Mouse (Mus musculus): ENCODE measurements around the gene Arhgdib. TPM values are rescaled to one million over a fixed set of nuclear protein-coding genes. Genes with fewer than 3 reads are reported as not detected.

Arhgdib gene
- polyA plus RNA-seq, 1 experiment from 2014 or later = 29.0 TPM

DNA sequence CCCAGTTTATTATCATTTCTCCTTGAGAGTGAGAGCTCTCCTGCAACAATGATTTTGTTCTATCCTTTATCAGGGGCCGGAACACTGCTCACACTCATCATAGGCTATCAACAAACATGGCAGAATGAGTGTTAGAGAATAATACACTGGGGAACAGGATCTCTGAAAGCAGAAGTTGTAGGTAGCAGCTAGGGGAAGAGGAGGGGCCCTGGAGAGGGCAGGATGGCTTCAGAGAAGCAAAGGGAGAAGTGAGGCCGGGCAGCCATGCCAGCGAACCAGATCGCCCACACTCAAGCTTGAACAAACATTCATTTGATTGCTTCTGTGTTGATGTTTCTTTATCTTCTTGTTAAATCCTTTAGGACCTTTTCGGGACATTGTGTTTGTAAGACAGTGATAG lies 4.5 kb upstream of the Arhgdib start:
- Histone ChIP-seq H3K27ac (no peak overlapping the region), H3K4me3 (no peak overlapping the region), H3K36me3 (no peaks in the 10 kb centered on the region), H3K4me2 (replicated peaks) (no peak overlapping the region), H3K4me1 (peaks cover 8% of the 10 kb centered on the region; the same call in 1 of the 2 replicates), H3K9me3 (replicated peaks) (no peaks in the 10 kb centered on the region), H3K27me3 (no peaks in the 10 kb centered on the region), H3K9ac (no peak overlapping the region)
- WGBS = 95% methylated on average over 5 of the region's 5 CpGs
- ATAC-seq (ENCODE audit: low FRiP score) = no peak

DNA sequence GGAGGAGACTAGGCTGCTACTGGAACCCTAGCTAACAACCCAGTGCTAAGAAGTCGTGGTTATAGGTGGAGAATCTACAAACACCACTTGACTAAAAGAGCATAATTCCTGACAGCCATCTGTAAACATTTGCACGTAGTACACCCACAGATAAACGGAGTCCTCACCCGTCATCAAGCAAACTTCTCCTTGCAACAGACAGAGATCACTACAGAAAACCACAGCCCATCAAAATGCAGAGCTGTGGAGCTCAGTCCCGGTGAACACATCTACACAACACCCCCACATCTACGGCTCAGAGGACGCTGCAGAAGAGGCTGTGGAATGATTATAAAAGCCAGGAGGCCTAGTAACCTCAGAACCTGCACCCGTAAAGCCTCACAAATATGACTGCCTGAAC lies 2.8 kb upstream of the Arhgdib start:
- H3K27me3 ChIP-seq = no peaks in the 10 kb centered on the region
- H3K4me1 ChIP-seq = peaks cover 8% of the 10 kb centered on the region; the same call in 1 of the 2 replicates
- H3K27ac ChIP-seq = no peak overlapping the region
- no peaks in the 10 kb centered on the region for H3K36me3 ChIP-seq
- no peak for ATAC-seq (ENCODE audit: low FRiP score)
- no peak overlapping the region for H3K9ac ChIP-seq
- no peaks in the 10 kb centered on the region for H3K9me3 ChIP-seq (replicated peaks)
- WGBS = 92% methylated on average over 8 of the region's 8 CpGs
- no peak overlapping the region for H3K4me2 ChIP-seq (replicated peaks)
- H3K4me3 ChIP-seq = no peak overlapping the region

DNA sequence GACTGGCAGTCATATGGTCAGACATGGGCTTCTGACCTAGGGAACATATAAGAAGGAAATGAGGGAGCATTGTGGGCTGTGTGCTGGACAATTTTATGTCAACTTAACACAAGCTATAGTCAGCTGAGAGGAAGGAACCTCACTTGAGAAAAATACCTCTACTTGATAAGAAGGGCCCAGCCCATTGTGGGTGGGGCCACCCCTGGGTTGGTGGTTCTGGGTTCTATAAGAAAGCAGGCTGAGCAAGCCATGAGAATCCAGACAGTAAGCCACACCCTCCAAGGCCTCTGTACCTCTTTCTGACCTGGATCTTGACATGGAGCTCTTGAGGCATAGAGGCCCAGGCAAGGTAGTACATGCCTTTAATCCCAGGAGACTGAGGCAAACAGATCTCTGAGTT lies 1.7 kb upstream of the Arhgdib start:
- Histone ChIP-seq H3K9me3 (replicated peaks) (no peaks in the 10 kb centered on the region), H3K4me2 (replicated peaks) (no peak overlapping the region), H3K36me3 (no peaks in the 10 kb centered on the region), H3K4me1 (peaks cover 8% of the 10 kb centered on the region; the same call in 1 of the 2 replicates), H3K27ac (no peak overlapping the region), H3K27me3 (no peaks in the 10 kb centered on the region), H3K9ac (no peak overlapping the region), H3K4me3 (no peak overlapping the region)
- no peak for ATAC-seq (ENCODE audit: low FRiP score)

DNA sequence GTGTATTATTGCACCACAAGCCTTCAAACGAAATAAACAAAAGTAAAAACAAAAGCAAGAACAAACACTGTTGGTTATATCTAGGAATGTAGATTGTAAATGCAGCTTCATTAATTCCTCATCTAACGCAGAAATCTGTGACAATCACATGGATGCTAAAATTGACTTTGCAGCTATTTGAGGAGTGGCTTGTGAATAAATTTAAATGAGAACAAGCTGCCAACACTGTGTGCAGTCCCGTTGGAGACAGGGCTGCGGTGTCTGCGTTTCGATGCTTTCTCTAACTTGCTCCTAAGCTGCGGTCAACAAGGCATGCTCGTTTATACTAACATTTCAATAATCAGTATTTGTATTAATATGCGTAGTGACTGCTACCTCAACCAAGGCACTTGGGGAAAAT lies 581 bp upstream of the Arhgdib start:
- H3K4me2 ChIP-seq (replicated peaks) = no peak overlapping the region
- 82% methylated on average over 9 of the region's 9 CpGs for WGBS
- no peak overlapping the region for H3K27ac ChIP-seq
- H3K9me3 ChIP-seq (replicated peaks) = no peaks in the 10 kb centered on the region
- peaks cover 8% of the 10 kb centered on the region; the same call in 1 of the 2 replicates for H3K4me1 ChIP-seq
- no peak overlapping the region for H3K9ac ChIP-seq
- ATAC-seq (ENCODE audit: low FRiP score) = no peak
- no peaks in the 10 kb centered on the region for H3K36me3 ChIP-seq
- no peaks in the 10 kb centered on the region for H3K27me3 ChIP-seq
- H3K4me3 ChIP-seq = no peak overlapping the region

DNA sequence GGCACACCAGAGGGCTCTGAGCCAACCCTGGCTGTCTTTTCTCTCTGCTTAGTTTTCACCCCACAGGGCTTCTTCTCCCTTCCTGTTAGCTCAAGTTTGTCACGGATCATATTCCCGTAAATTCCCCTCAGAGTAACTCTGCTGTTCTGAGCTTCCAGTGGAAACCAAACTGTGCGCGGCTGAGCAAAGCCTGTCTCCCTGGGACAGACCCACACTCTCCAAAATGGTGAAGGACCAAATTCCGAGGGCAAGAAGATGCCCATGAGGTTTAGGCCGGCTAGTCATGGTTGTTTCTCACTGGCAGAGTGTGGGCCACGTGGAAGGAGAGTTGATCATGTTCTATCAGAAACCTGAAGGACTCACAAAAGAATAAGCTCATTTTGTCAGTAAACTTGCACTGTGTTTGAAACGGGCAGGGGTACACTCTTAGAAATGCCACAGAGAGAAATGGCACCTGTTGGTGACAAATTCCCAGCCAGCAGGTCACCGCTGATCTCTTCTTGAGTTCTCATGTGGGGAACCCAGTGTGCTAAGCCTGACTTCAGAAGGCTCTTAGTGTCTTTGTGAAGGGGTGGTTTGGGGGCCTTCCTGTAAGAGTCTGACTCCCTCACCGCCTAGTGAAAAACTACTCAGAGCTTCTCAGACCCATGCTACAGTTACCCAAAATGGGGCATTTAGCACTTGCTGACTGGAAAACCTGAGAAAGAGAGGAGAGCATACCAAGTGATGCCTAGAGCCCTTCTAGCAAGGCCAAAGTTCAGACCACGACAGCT lies 1.3 kb downstream of the Arhgdib start:
- Histone ChIP-seq H3K4me3 (no peak overlapping the region), H3K9me3 (replicated peaks) (no peaks in the 10 kb centered on the region), H3K9ac (no peak overlapping the region), H3K36me3 (no peaks in the 10 kb centered on the region), H3K4me2 (replicated peaks) (no peak overlapping the region), H3K4me1 (0 out of 2 replicates have a peak, but pooled peaks cover 2% of the 10 kb centered on the region), H3K27me3 (no peaks in the 10 kb centered on the region), H3K27ac (0 out of 2 replicates have a peak overlapping the region, but pooled peaks have one; percentile 48)
- ATAC-seq (ENCODE audit: low FRiP score) = no peak
- 81% methylated on average over 11 of the region's 11 CpGs for WGBS

DNA sequence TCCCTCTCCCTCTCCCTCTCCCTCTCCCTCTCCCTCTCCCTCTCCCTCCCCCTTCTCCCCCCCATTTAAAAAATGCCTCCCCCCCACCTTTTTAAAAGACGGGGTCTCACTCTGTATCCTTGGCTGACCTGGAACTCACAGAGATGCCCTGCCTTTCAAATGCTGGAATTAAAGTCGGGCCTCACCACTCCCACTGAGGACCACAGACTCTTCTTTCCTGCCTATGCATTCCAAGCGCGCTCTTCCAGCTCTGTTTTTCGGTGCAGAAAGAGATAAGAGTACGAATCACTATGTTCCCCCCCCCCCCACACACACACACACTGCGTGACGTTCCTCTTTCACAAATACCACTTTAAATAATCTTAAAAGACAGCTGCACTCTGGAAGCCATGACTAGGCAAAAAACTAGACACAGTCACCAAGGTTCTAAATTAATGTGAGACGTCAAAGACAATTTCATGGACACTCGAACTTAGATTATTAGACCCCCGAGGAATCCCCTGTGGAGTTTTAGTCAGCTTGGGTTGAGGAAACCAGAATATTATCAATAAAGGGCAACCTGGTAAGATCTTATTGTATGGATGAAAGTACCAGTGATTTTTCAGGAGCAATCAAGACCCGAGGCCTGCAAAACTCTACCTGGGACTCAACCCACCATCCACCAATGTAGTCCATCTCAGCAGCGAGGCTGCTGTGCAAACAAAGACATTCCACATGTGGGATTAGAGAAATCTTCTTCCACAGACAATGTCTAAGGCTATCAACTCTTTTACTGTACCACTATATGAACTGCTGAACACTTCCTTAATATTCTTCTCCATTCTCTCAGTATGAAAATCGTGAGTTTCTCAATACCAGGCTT lies 2.1 kb downstream of the Arhgdib start:
- Histone ChIP-seq H3K27me3 (no peaks in the 10 kb centered on the region), H3K4me3 (no peak overlapping the region), H3K27ac (no peak overlapping the region), H3K9me3 (replicated peaks) (no peaks in the 10 kb centered on the region), H3K36me3 (no peaks in the 10 kb centered on the region), H3K9ac (no peak overlapping the region), H3K4me1 (0 out of 2 replicates have a peak, but pooled peaks cover 2% of the 10 kb centered on the region), H3K4me2 (replicated peaks) (no peak overlapping the region)
- WGBS = 77% methylated on average over 14 of the region's 14 CpGs
- no peak for ATAC-seq (ENCODE audit: low FRiP score)

DNA sequence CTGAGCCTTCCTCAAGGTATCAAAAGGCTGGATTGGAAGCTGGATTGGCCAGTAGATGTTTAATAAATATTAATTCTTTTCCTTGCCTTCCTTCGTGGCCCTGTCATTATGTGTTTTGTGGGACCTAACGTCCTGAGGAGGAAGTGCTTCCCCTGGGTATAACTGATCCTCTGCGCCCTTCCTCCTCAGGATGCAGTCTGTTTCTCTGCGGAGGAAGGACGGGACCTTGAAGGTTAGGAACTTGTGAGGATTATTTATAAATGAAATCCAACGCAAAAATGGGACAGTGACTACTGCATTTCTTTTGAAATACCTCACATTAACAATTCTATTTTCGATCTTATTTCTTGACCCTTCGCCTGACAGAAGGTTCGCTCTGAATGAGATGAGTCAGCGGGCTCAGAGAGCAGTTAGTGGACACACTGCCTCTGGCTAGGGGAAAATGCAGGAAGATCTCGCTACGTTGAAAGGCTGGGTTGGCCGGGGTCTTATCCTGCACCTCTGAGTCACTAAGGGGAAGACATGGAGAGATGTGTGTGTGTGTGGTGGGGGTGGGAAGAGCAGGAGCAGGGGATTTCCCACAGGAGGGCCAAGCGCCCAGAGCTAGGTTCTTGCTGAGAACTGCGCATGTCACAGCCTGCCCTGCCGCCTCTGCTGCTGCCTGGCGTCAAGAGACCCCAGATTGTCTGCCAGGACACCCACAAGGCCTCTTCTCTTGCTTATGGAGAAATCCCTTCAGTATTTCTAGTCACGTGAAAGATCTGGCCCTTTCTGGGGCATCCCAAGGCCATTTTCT lies 3.2 kb downstream of the Arhgdib start:
- no peak overlapping the region for H3K27ac ChIP-seq
- no peak overlapping the region for H3K9ac ChIP-seq
- no peak for ATAC-seq (ENCODE audit: low FRiP score)
- H3K4me1 ChIP-seq = 0 out of 2 replicates have a peak, but pooled peaks cover 2% of the 10 kb centered on the region
- H3K4me2 ChIP-seq (replicated peaks) = no peak overlapping the region
- H3K27me3 ChIP-seq = no peaks in the 10 kb centered on the region
- no peak overlapping the region for H3K4me3 ChIP-seq
- H3K9me3 ChIP-seq (replicated peaks) = no peaks in the 10 kb centered on the region
- no peaks in the 10 kb centered on the region for H3K36me3 ChIP-seq
- 79% methylated on average over 18 of the region's 18 CpGs for WGBS

DNA sequence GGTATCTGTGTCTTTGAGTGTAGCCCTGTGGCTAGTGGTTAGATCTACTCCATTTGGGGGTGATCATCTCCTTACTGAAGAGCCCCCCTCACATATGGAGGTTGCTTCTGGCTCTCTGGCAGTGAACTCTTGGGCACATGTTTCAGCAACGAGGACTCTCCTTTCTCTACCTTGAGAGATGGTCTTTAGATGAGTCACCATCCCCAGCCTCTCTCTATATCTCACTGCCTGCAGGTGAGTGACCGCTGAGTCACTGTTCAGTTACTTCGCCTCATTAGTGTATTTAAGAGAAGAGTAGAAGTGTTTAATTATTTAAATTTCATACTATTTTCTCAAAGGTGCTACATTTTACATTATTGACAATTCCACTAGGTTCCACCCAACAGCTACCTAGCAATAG lies 4.6 kb downstream of the Arhgdib start:
- no peak for ATAC-seq (ENCODE audit: low FRiP score)
- Histone ChIP-seq H3K4me3 (no peak overlapping the region), H3K9ac (no peak overlapping the region), H3K4me2 (replicated peaks) (no peak overlapping the region), H3K4me1 (0 out of 2 replicates have a peak, but pooled peaks cover 2% of the 10 kb centered on the region), H3K36me3 (no peaks in the 10 kb centered on the region), H3K27ac (no peak overlapping the region), H3K9me3 (replicated peaks) (no peaks in the 10 kb centered on the region), H3K27me3 (no peaks in the 10 kb centered on the region)
- WGBS = 82% methylated on average over 3 of the region's 3 CpGs

DNA sequence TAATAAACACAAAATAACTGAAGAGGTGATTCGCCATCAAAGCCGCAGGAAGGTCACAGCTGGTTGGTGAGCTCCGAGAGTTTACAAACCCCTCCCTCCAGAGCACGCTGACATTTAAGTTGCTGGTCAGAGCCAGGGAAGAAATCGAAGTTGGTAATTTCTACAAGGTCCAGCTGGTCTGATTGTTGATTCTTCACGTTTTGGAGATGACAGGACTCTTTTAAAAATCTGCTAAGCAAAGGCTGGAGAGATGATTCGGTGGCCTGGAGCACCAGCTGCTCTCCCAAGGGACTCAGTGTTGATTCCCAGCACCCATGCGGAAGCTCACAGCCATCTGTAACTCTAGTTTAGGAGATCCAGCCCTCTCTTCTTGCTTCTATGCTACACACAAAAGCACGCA lies 5.3 kb downstream of the Arhgdib start:
- WGBS = 84% methylated on average over 9 of the region's 9 CpGs

DNA sequence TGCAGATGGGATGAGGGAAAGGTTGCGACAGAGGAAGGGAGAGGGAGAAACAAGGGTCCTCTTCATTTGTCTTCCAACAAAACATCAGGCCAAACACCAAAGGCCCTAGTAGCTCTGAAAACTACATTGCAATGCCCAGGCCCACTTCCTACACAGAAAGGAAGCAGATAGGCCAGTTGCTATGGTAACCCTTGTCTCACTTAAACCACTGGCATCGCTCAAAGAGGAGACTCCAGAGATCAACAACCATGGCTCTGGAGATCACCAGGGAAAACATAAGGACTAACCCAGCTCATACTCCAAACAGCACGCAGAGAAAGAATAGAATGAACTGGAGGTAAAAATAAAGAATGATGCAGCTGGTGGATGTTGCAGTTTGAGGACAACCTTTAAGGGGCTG lies 6.5 kb downstream of the Arhgdib start:
- peaks cover 4% of the 10 kb centered on the region for H3K4me1 ChIP-seq
- no peak overlapping the region for H3K4me3 ChIP-seq
- H3K4me2 ChIP-seq (replicated peaks) = no peak overlapping the region
- no peaks in the 10 kb centered on the region for H3K36me3 ChIP-seq
- 71% methylated on average over 3 of the region's 3 CpGs for WGBS
- H3K9me3 ChIP-seq (replicated peaks) = no peaks in the 10 kb centered on the region
- no peaks in the 10 kb centered on the region for H3K27me3 ChIP-seq
- no peak overlapping the region for H3K9ac ChIP-seq
- H3K27ac ChIP-seq = no peak overlapping the region
- ATAC-seq (ENCODE audit: low FRiP score) = no peak

More for the DNA sequence above, 5.3 kb downstream of the Arhgdib start:
- H3K9ac ChIP-seq = no peak overlapping the region
- no peak overlapping the region for H3K4me2 ChIP-seq (replicated peaks)
- H3K27me3 ChIP-seq = no peaks in the 10 kb centered on the region
- H3K9me3 ChIP-seq (replicated peaks) = no peaks in the 10 kb centered on the region
- no peaks in the 10 kb centered on the region for H3K36me3 ChIP-seq
- no peak overlapping the region for H3K4me3 ChIP-seq
- no peak for ATAC-seq (ENCODE audit: low FRiP score)
- no peaks in the 10 kb centered on the region for H3K4me1 ChIP-seq
- H3K27ac ChIP-seq = no peak overlapping the region

DNA sequence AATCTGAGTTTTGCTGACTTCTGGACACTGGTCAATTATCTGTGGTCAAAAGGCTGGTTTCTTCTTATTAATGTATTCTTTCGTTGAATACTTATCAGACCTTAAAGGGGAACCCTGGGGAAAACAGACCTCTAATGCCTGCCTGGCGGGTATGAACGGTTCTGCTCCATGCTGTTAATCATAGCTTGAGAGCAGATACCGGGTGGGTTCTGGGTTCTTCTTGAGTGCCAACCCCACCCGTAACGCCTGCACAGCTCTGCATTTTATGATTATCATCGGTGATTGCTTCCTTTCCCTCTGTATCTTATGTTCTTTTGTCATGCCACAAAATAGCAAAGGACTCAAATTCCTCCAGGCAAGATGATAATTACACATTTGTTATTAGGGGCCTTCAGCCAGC lies 7.6 kb downstream of the Arhgdib start:
- Histone ChIP-seq H3K4me2 (replicated peaks) (no peak overlapping the region), H3K4me1 (peaks cover 4% of the 10 kb centered on the region), H3K4me3 (no peak overlapping the region), H3K9ac (no peak overlapping the region), H3K36me3 (no peaks in the 10 kb centered on the region), H3K27me3 (no peaks in the 10 kb centered on the region), H3K27ac (no peak overlapping the region), H3K9me3 (replicated peaks) (no peaks in the 10 kb centered on the region)
- ATAC-seq (ENCODE audit: low FRiP score) = no peak
- WGBS = 74% methylated on average over 7 of the region's 7 CpGs

DNA sequence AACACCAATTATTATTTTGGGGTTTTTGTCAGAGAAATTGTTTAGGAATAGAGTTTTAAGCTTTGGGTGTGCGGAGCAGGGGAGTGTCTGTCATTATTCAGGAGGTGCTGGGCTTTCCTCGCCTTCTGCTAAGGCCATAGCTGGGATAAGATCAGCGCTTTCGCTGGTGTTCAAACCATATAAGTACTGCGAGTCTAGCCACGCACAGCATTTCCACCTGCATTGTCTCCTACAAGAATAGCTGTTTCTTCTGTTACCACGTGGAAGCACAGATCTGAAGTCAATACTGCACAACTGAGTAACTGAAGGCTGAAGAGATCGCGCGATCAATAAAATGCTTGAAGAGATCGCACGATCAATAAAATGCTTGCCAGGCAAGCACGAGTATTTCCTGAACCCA lies 10.5 kb downstream of the Arhgdib start:
- H3K9me3 ChIP-seq (replicated peaks) = no peaks in the 10 kb centered on the region
- WGBS = 85% methylated on average over 13 of the region's 13 CpGs
- H3K4me2 ChIP-seq (replicated peaks) = no peak overlapping the region
- no peaks in the 10 kb centered on the region for H3K27me3 ChIP-seq
- H3K4me3 ChIP-seq = no peak overlapping the region
- no peak overlapping the region for H3K9ac ChIP-seq
- peaks cover 4% of the 10 kb centered on the region for H3K4me1 ChIP-seq
- no peaks in the 10 kb centered on the region for H3K36me3 ChIP-seq
- peak overlapping the region; percentile 49 for H3K27ac ChIP-seq
- ATAC-seq (ENCODE audit: low FRiP score) = no peak

Measured in hindbrain, embryonic 12.5 days (tissue).